Mouse (Mus musculus) neural tube, embryonic 12.5 days (tissue): Measurements from ENCODE around the gene Dmbt1. TPM values are rescaled to one million over a fixed set of nuclear protein-coding genes. Genes with fewer than 3 reads are reported as not detected.

Source experiments
- ATAC-seq: fragments of 200-750 bp; cut with Nextera tagmentation; 2 replicates; pipeline ENCODE4 v1.8.0; 2017; ENCODE audit warnings: low read depth, mild to moderate bottlenecking, moderate TSS enrichment, moderate library complexity; ENCODE audit not compliant: low FRiP score
- H3K27ac ChIP-seq: fragments of 300-500 bp; sonication (generic); 2 replicates; pipeline ENCODE4 v1.5.1; 2016
- H3K27me3 ChIP-seq: fragments of 300-500 bp; sonication (generic); replicated peaks from 2 replicates; pipeline ENCODE4 v1.6.1; 2016; ENCODE audit warnings: mild to moderate bottlenecking
- H3K36me3 ChIP-seq: fragments of 300-500 bp; sonication (generic); 2 replicates; pipeline ENCODE4 v1.6.1; 2016; ENCODE audit warnings: mild to moderate bottlenecking
- H3K4me1 ChIP-seq: fragments of 300-500 bp; sonication (generic); 2 replicates; pipeline ENCODE4 v1.6.1; 2016
- H3K4me2 ChIP-seq: fragments of 300-500 bp; sonication (generic); replicated peaks from 2 replicates; pipeline ENCODE4 v1.6.1; 2016; ENCODE audit warnings: mild to moderate bottlenecking
- H3K4me3 ChIP-seq: fragments of 300-500 bp; sonication (generic); 2 replicates; pipeline ENCODE4 v1.5.1; 2016
- H3K9ac ChIP-seq: fragments of 300-500 bp; sonication (generic); 2 replicates; pipeline ENCODE4 v1.6.1; 2016; ENCODE audit warnings: mild to moderate bottlenecking
- H3K9me3 ChIP-seq: fragments of 300-500 bp; sonication (generic); 2 replicates; pipeline ENCODE4 v1.6.1; 2016; ENCODE audit warnings: mild to moderate bottlenecking
- WGBS: fragments of 180-500 bp; shearing (Covaris S2); methylation state at CpG from one replicate; pipeline ENCODE4 v1.1.7; 2016; 5-methylcytosine and 5-hydroxymethylcytosine counted together
- polyA plus RNA-seq: library from polyadenylated mRNA; unstranded; fragments of >200 nt; fragmentation: Nextera tagmentation; extraction: Ambion mirVana; gene quantifications from 2 replicates; pipeline ENCODE4 v1.2.1, GENCODE M21; 2016

The Dmbt1 gene
- not detected in 2 replicates for polyA plus RNA-seq

DNA sequence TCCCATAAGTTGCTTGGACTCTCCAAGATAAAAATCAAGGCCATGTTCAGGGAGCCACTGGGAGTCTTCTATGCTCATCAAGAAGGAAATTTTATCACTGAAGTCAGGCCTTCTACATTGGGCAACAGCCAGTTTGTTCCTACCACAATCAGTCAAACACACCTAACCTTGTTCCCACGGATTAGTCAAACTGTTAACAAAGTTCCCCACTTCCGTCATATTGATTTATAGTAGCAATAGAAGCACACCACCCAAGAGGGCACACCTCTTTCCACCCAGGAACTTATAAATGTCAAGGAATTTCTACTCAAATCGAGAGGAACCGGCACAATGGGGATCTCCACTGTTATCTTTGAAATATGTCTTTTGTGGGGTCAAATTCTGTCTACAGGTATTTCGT is at the start of gene Dmbt1:
Dmbt1 (plus strand) TSS at position 299 of the 400 bp plus-strand sequence.
- Histone ChIP-seq H3K9ac (no peak within 1 kb of the TSS), H3K4me1 (no peaks in the 10 kb centered on the region), H3K9me3 (no peaks in the 10 kb centered on the region), H3K36me3 (no peaks in the 10 kb centered on the region), H3K4me2 (no peak within 1 kb of the TSS), H3K27ac (no peak within 1 kb of the TSS), H3K27me3 (no peaks in the 10 kb centered on the region), H3K4me3 (no peak within 1 kb of the TSS)
- no peak for ATAC-seq
- 80% methylated on average over 5 of the region's 5 CpGs for WGBS

DNA sequence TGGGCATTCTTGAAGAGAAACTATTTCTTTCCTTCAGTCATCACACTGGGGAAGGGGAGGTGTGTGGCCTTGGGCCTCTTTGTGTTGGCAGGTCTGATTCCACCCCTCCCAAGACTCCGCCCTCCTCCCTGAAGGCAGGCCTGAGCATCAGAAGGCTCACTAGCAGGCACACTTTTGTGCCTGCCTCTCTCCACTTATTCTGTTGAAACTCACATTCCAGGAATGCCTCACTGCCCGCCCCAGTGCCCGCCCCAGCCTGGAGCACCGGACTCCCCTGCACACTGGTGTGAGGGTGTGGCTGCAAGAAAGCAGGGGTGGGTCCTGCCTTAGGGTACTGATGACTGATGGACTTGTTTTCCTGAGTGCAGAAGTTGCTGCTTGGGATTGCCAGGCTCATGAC is 49.5 kb upstream of the Dmbt1 start:
- H3K27ac ChIP-seq = no peak overlapping the region

DNA sequence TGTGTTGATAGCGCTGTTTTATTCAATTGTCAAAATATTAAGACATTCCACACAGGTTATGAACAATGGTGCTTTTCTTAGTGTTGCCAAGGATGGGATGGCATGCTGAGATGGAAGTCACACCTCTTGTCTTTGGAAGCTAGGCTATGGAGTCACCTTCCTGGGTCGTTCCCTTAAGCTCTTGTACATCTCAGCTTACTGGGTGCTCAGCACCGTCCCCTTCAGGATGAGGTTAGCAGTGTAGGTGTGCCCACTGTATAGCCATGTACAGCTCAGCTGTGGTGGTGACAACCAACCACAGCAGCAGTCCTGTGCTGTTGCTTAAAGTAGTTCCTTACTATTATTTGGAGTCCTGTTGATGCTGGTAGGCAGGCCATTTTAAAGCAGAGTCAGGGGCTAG is 49.0 kb upstream of the Dmbt1 start:
- Histone ChIP-seq H3K9me3 (no peaks in the 10 kb centered on the region), H3K27ac (no peak overlapping the region), H3K4me2 (no peak overlapping the region), H3K4me3 (no peak overlapping the region), H3K36me3 (no peaks in the 10 kb centered on the region), H3K9ac (no peak overlapping the region), H3K4me1 (no peaks in the 10 kb centered on the region), H3K27me3 (no peaks in the 10 kb centered on the region)
- no peak for ATAC-seq
- WGBS = 82% methylated on average over 3 of the region's 3 CpGs

More for the DNA sequence above, 49.5 kb upstream of the Dmbt1 start:
- no peaks in the 10 kb centered on the region for H3K9me3 ChIP-seq
- H3K36me3 ChIP-seq = no peaks in the 10 kb centered on the region
- no peak overlapping the region for H3K9ac ChIP-seq
- H3K4me1 ChIP-seq = no peaks in the 10 kb centered on the region; the same call in 1 of the 2 replicates
- no peaks in the 10 kb centered on the region for H3K27me3 ChIP-seq
- WGBS = 35% methylated on average over 4 of the region's 4 CpGs
- H3K4me2 ChIP-seq = no peak overlapping the region
- H3K4me3 ChIP-seq = no peak overlapping the region
- ATAC-seq = no peak

DNA sequence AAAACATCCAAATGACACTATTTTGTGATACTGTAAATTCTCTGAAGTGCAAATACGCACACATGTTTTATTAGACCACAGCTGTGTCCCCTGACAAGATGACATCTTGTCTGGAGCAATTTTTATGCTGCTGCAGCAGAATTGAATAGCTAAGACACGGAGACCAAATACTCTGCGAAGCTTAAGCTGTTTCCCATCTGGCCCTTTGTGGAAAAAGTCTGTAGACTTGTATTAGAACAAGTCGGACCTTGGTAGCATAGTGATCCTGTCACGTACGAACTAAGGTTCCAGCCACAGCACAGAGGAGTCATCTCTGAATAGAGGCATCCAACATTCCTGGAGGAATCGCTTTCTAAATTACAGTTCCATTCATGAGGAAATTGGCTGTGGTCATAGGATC is 47.6 kb upstream of the Dmbt1 start:
- H3K9me3 ChIP-seq = no peaks in the 10 kb centered on the region
- no peaks in the 10 kb centered on the region for H3K27me3 ChIP-seq
- no peak overlapping the region for H3K9ac ChIP-seq
- no peak overlapping the region for H3K27ac ChIP-seq
- H3K4me2 ChIP-seq = no peak overlapping the region
- H3K36me3 ChIP-seq = no peaks in the 10 kb centered on the region
- no peak for ATAC-seq
- no peak overlapping the region for H3K4me3 ChIP-seq
- WGBS = 85% methylated on average over 7 of the region's 7 CpGs
- no peaks in the 10 kb centered on the region for H3K4me1 ChIP-seq

DNA sequence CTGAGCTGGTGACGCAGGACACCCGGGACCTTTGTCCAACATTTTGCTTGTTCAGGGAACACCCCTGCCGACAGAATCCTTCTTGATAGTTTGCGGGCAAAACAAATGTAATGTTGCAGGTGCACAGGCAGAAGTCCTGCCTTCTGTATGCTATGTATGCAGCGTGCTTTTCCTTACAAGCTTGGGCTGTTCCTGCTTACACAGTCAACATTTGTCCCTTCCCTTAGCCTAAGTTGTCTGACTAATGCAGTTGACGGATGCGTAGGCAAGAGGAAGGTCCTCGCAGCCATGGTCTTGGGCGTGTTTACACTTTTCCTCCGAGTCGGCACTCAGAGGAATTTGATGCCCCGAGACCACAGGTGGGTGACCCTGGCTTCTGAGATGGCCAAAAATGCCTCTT is 46.7 kb upstream of the Dmbt1 start:
- Histone ChIP-seq H3K27me3 (no peaks in the 10 kb centered on the region), H3K27ac (no peak overlapping the region), H3K4me1 (no peaks in the 10 kb centered on the region), H3K36me3 (no peaks in the 10 kb centered on the region), H3K9me3 (no peaks in the 10 kb centered on the region), H3K4me2 (no peak overlapping the region), H3K9ac (no peak overlapping the region), H3K4me3 (no peak overlapping the region)
- no peak for ATAC-seq
- 89% methylated on average over 12 of the region's 12 CpGs for WGBS

DNA sequence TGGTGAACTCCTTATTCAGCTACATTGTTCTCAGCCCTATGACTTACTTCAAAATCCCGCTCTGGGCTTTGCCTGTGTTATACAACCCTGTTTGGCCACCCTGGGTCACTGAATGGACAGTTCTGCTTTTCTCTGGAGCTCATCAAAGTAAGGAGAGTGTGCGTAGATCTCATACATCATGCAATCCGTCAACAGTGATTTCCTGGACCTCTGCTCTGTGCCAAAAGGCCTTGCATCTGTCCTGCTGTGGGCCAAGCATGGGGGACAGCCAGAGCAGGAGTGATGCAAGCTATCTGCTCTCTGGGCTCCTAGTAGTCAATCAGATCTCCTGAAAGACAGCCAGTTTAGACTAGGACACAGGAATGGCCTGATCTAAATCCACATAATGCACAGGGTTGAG is 46.1 kb upstream of the Dmbt1 start:
- no peak overlapping the region for H3K9ac ChIP-seq
- no peaks in the 10 kb centered on the region for H3K4me1 ChIP-seq
- 95% methylated on average over 3 of the region's 3 CpGs for WGBS
- no peaks in the 10 kb centered on the region for H3K9me3 ChIP-seq
- no peak overlapping the region for H3K4me3 ChIP-seq
- H3K27me3 ChIP-seq = no peaks in the 10 kb centered on the region
- H3K4me2 ChIP-seq = no peak overlapping the region
- ATAC-seq = no peak
- H3K36me3 ChIP-seq = no peaks in the 10 kb centered on the region
- H3K27ac ChIP-seq = no peak overlapping the region

DNA sequence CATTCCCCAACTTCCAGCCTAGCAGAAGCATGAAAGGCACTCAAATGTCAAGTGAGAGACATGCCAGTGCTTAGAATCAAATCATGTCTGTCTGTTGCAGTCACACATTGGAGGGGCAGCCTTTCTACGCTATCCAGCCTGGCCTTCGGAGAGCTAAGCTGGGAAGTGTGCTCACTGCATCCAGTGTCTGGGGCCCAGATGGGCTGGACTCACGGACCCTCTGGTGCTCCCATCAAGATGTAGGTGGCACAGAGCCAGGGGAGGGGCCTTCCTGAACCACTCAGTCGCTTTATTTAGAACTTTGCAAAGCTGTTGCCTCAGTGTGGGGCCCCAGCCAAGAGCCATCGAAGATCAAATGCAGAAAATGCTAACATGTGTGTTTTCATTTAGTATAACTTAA is 43.7 kb upstream of the Dmbt1 start:
- H3K4me2 ChIP-seq = no peak overlapping the region
- H3K36me3 ChIP-seq = no peaks in the 10 kb centered on the region
- H3K4me3 ChIP-seq = no peak overlapping the region
- ATAC-seq = no peak
- H3K4me1 ChIP-seq = no peaks in the 10 kb centered on the region
- WGBS = 80% methylated on average over 5 of the region's 5 CpGs
- no peak overlapping the region for H3K27ac ChIP-seq
- H3K9me3 ChIP-seq = no peaks in the 10 kb centered on the region
- no peaks in the 10 kb centered on the region for H3K27me3 ChIP-seq
- no peak overlapping the region for H3K9ac ChIP-seq

DNA sequence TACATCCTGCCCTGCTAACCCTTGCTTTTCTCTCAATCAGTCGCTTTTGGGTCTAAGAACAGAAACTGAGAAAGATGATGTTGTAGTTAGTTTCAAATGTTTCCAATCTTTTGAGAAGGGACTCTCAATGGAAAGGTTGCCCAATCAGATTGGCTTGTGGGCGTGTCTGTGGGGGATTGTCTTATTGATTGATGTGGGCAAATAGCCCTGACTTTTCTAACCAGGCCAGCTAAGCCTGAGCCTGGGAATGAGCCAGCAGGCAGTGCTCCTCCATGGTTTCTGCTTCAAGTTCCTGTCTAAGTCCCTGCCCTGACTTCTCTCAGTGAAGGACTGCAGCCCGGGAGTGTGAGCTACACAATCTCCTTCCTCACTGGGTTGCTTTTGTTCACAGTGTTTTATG is 42.5 kb upstream of the Dmbt1 start:
- H3K4me3 ChIP-seq = no peak overlapping the region
- H3K27me3 ChIP-seq = no peaks in the 10 kb centered on the region
- H3K4me2 ChIP-seq = no peak overlapping the region
- no peaks in the 10 kb centered on the region for H3K36me3 ChIP-seq
- no peaks in the 10 kb centered on the region for H3K9me3 ChIP-seq
- no peak overlapping the region for H3K9ac ChIP-seq
- no peak overlapping the region for H3K27ac ChIP-seq
- WGBS = 45% methylated on average over 3 of the region's 3 CpGs
- no peaks in the 10 kb centered on the region for H3K4me1 ChIP-seq
- no peak for ATAC-seq

DNA sequence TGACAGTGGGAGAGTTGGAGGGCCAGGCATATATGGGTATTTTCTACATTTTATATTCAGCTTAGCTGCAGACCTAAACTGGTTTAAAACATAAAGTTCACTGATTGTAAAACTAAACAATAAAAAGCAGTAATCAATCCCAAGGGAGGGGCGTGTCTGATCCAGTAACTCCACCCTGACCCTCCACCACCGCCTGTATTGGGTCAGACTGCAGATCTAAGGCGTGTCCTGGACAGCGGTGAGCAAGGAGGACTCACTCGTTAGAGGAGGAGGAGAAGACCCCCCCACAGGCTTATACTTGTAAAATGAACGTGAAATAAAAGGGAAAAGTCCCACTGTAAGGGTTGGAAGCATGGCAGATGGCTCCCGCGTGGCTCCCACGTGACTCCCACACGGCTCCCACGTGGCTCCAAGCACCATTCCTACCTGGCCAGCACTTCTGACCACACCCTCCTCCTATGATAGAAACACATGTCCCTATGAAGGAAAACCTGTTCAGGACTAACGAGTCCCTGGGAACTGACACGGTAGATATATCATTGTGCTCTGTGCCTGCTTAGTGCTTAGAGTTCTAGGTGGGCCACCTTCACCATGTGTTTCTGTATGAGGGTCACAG is 40.6 kb upstream of the Dmbt1 start:
- Histone ChIP-seq H3K36me3 (no peaks in the 10 kb centered on the region), H3K9ac (no peak overlapping the region), H3K9me3 (no peaks in the 10 kb centered on the region), H3K4me3 (no peak overlapping the region), H3K27me3 (no peaks in the 10 kb centered on the region), H3K4me1 (no peaks in the 10 kb centered on the region), H3K4me2 (no peak overlapping the region), H3K27ac (no peak overlapping the region)
- WGBS = 87% methylated on average over 13 of the region's 13 CpGs
- ATAC-seq = no peak

DNA sequence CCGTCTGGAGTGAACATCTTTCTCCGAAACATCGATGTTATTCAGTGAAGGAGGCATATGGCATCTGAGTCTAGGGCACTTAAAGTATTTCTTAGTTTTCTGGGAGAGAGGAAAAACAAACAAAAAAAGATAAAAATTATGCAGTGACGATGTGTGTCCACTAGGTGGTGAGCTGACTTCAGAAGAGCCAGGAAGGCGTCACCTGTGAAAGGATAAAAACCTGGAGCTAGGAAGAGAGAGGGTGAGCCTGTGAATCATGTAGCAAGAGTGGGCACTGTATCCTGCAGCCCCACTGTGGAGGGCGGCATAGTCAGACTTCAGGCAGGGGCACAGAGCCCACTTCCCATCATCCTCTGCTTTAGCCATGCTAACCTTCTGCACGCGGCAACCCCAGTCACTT is 37.9 kb upstream of the Dmbt1 start:
- no peaks in the 10 kb centered on the region for H3K9me3 ChIP-seq
- no peak overlapping the region for H3K4me3 ChIP-seq
- no peak overlapping the region for H3K4me2 ChIP-seq
- no peaks in the 10 kb centered on the region for H3K4me1 ChIP-seq
- ATAC-seq = no peak
- no peak overlapping the region for H3K9ac ChIP-seq
- no peak overlapping the region for H3K27ac ChIP-seq
- WGBS = 55% methylated on average over 8 of the region's 8 CpGs
- no peaks in the 10 kb centered on the region for H3K27me3 ChIP-seq
- no peaks in the 10 kb centered on the region for H3K36me3 ChIP-seq

DNA sequence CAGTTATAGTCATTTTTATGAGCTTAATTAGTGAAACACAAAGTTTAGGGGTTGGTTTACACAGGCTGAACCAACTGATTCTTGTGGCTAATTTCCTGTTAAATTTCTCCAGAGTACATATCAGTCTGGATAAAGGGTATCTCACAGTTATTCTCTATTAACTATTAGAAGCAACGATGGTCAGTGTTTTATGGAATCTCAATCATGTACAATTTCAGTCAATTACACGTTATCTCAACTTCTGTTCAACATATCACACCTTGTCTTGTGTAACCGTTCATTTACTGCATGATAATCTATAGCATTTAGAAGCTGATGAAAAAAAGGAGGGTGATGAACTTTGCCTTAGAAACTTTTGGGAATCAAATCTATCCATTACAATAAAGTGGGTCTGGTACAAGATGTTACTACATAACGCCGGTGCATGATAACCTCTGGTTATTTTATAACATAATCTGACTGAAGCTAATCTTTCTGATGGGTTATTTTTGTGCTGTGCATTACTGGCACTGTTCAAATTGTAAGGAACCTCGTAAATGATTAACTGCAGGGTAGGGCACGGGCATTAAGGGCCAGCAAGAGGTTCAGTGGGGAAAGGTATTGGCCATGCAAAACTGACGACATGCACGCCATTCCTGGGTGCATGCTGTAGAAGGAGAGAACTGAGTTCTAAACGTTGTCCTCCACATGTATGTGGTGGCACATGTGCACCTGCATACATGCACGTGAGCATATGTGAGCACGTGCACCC is 29.7 kb upstream of the Dmbt1 start:
- no peak for ATAC-seq
- peaks cover 17% of the 10 kb centered on the region for H3K9me3 ChIP-seq
- H3K27me3 ChIP-seq = no peaks in the 10 kb centered on the region
- H3K36me3 ChIP-seq = no peaks in the 10 kb centered on the region
- H3K4me1 ChIP-seq = no peaks in the 10 kb centered on the region
- no peak overlapping the region for H3K4me2 ChIP-seq
- no peak overlapping the region for H3K9ac ChIP-seq
- no peak overlapping the region for H3K27ac ChIP-seq
- no peak overlapping the region for H3K4me3 ChIP-seq
- 88% methylated on average over 12 of the region's 12 CpGs for WGBS

DNA sequence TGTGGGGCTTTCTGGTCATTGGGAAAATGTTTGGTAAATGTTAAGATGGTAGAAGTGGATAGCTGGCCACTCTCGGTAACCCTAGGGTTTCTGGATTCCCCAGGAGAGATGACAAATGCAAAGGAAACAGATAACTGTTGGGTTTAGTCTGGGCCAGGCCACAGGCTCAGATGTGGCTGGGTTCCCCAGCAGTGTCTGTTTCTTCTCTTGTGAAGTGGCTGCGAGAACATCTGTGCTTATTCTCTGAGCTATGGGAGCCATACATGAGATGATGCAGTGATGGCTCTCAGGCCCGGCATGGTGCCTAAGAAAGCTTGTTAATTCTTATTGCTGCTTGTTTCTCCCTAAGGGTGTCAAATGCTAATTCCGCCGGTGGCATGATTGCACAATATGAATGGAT is 27.8 kb upstream of the Dmbt1 start:
- ATAC-seq = no peak
- no peaks in the 10 kb centered on the region for H3K4me1 ChIP-seq
- no peak overlapping the region for H3K4me2 ChIP-seq
- H3K4me3 ChIP-seq = no peak overlapping the region
- no peak overlapping the region for H3K27ac ChIP-seq
- H3K9ac ChIP-seq = no peak overlapping the region
- peaks cover 20% of the 10 kb centered on the region for H3K9me3 ChIP-seq
- WGBS = 93% methylated on average over 5 of the region's 5 CpGs
- H3K27me3 ChIP-seq = no peaks in the 10 kb centered on the region
- H3K36me3 ChIP-seq = no peaks in the 10 kb centered on the region

DNA sequence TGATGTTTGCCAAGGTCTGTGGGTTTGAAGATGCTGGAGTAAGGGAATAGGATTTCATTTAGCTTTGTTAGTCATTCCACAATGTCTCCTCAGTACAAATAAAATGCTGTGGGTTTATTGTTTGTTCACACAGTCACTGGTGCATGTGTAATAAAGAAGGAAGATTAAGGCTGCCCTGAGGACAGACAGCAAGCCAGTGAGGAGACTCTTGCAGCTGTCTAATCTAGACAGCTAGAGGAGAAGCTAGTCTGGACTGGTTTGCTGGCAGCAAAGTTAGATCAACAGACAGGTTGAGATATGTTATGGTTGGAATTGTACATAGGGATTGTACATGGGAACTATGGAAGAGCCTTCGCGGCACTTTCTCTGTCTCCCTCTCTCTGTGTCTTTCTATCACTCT is 24.6 kb upstream of the Dmbt1 start:
- H3K4me3 ChIP-seq = no peak overlapping the region
- no peak overlapping the region for H3K27ac ChIP-seq
- no peaks in the 10 kb centered on the region for H3K27me3 ChIP-seq
- whole genome bisulfite sequencing = 93% methylated on average over 2 of the region's 2 CpGs
- H3K9ac ChIP-seq = no peak overlapping the region
- H3K36me3 ChIP-seq = no peaks in the 10 kb centered on the region
- H3K9me3 ChIP-seq = peaks cover 20% of the 10 kb centered on the region
- H3K4me2 ChIP-seq = no peak overlapping the region
- no peak for ATAC-seq
- H3K4me1 ChIP-seq = no peaks in the 10 kb centered on the region
